Mouse (Mus musculus): ENCODE measurements around the gene Ildr2. TPM values are rescaled to one million over a fixed set of nuclear protein-coding genes. Genes with fewer than 3 reads are reported as not detected.
A peak's percentile ranks its signal among the peaks of the same experiment; 100 is the strongest.

Ildr2 gene
- polyA plus RNA-seq, 1 experiment from 2014 or later = 15.1 TPM

DNA sequence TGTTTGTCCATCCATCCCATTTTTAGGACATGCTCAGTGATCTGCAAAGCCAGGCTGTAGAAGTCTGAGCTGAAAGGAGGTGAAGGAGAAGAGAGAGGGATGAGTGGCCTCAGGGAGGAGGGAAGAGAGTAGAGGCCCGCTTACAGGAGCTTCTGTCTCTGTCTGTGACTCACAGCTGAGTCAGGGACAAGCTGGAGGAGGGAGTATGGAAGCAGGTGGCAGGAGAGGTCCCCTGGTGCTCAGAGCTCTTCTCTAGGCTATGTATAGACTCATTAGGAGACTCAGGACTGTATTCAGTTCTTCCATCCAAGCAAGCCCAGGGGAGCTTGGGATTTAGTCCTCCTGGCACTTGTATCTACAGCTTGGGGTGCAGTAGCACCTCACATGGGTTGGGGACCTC lies 59.7 kb downstream of the Ildr2 start:
- Histone ChIP-seq H3K27me3 (ENCODE audit: low read depth, poor library complexity, severe bottlenecking) (peaks cover 16% of the 10 kb centered on the region), H3K9me3 (replicated peaks) (no peaks in the 10 kb centered on the region), H3K27ac (replicated peaks) (no peak overlapping the region), H3K36me3 (peaks cover 72% of the 10 kb centered on the region), H3K4me3 (no peak overlapping the region), H3K4me1 (peaks cover 25% of the 10 kb centered on the region)
- DNase-seq (ENCODE audit: low spot score) = no peak
- 86% methylated on average over 1 of the region's 1 CpGs for WGBS

DNA sequence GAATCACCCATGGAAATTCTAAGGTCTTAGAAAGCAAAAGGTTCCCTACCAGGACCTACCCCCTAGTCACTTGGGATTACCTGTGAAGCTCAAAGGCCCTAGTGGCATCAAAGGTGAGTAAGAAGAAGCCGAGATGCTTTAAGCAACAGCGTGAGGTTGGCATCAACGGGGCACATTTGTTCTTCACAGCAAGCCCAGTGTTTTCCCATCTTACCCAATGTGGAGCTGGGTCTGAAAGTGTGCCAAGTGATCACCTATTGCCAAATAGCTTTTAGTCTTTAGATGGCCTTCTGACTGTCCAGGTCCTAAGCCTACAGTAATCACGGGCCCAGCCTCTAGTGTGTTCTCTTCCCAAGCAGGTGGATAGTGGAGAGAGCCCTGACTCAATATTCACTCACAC lies 61.8 kb downstream of the Ildr2 start:
- no peaks in the 10 kb centered on the region for H3K27me3 ChIP-seq (ENCODE audit: low read depth, poor library complexity, severe bottlenecking)
- DNase-seq (ENCODE audit: low spot score) = no peak
- 91% methylated on average over 4 of the region's 4 CpGs for WGBS
- peaks cover 12% of the 10 kb centered on the region; the same call in 1 of the 2 replicates for H3K4me1 ChIP-seq
- no peaks in the 10 kb centered on the region for H3K9me3 ChIP-seq (replicated peaks)
- peaks cover 51% of the 10 kb centered on the region for H3K36me3 ChIP-seq
- no peak overlapping the region for H3K4me3 ChIP-seq
- no peak overlapping the region for H3K27ac ChIP-seq (replicated peaks)

DNA sequence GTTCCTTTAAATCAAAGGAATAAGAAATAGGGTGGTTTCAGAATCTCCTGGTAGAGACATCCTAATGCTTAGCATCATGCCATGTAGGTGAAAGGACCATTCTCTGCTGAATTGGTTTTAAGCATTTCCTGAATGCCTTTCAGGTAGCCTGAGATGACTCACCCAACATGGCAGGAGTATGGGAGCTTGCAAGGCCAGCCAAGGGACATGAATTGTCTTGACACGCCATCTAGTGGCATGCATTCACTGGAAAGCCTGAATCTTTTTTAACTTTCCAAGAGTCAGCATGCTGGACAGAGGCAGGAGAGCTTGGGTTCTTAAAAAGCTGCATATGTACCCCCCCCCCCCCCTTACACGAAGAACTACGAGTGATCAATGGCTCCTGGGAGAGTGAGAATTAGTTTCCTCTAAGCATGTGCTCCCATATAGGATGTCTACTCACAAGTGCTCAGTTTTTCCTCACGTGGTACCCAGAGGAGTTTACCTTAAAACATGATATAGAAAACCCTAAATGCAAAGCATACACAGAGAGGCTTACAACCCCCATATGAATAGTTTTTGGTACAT lies 65.3 kb downstream of the Ildr2 start:
- H3K4me3 ChIP-seq = no peak overlapping the region
- no peaks in the 10 kb centered on the region for H3K27me3 ChIP-seq (ENCODE audit: low read depth, poor library complexity, severe bottlenecking)
- H3K36me3 ChIP-seq = peaks cover 16% of the 10 kb centered on the region
- H3K9me3 ChIP-seq (replicated peaks) = no peaks in the 10 kb centered on the region
- no peak overlapping the region for H3K27ac ChIP-seq (replicated peaks)
- 21% methylated on average over 4 of the region's 4 CpGs for WGBS
- peak; percentile 55 for DNase-seq (ENCODE audit: low spot score)
- peaks cover 12% of the 10 kb centered on the region; the same call in 1 of the 2 replicates for H3K4me1 ChIP-seq

DNA sequence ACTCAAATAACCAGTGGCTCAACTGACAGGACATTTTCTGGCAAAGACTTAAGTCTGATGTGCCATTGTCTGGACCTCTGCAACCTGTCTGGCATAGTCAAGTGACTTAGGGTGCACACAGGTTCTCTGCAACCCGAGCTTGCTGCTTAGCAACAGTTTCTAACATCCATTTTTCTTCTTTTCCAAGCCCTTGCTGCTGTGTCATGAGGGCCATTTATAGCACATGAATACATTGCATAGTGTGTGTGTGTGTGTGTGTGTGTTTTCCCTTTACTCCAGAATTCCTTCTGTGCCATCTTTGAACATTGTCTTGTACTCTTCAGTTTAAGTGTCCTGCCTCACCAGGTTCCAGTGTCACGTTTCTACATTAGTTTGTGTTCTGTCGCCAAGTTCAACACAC lies 72.5 kb downstream of the Ildr2 start:
- H3K36me3 ChIP-seq = no peaks in the 10 kb centered on the region
- no peaks in the 10 kb centered on the region for H3K27me3 ChIP-seq (ENCODE audit: low read depth, poor library complexity, severe bottlenecking)
- H3K4me3 ChIP-seq = no peak overlapping the region
- DNase-seq (ENCODE audit: low spot score) = no peak
- no peaks in the 10 kb centered on the region for H3K9me3 ChIP-seq (replicated peaks)
- H3K4me1 ChIP-seq = no peaks in the 10 kb centered on the region
- no peak overlapping the region for H3K27ac ChIP-seq (replicated peaks)
- WGBS = 94% methylated on average over 3 of the region's 3 CpGs

DNA sequence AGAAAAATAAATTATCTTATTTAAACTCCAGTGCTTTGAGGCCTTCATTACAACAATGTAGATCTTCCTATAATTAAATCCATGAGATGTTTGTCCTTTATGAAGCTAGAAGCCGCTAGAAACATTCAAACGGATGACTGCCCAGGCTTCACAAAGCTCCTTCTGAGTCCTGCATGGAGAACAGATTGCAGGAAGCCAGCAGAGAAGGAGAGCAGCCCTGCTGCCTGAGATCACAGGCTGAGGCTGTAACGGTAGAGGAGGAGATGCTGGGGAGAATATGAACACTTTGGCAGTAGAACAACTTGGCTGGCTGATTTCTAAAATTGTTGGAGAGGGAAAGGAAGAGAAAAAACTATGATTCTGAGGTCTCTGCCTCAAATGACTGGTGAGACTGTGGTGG lies 76.8 kb downstream of the Ildr2 start:
- no peak for DNase-seq (ENCODE audit: low spot score)
- Histone ChIP-seq H3K36me3 (no peaks in the 10 kb centered on the region), H3K4me1 (no peaks in the 10 kb centered on the region), H3K27ac (replicated peaks) (no peak overlapping the region), H3K9me3 (replicated peaks) (no peaks in the 10 kb centered on the region), H3K27me3 (ENCODE audit: low read depth, poor library complexity, severe bottlenecking) (no peaks in the 10 kb centered on the region), H3K4me3 (no peak overlapping the region)
- WGBS = 73% methylated on average over 3 of the region's 3 CpGs

DNA sequence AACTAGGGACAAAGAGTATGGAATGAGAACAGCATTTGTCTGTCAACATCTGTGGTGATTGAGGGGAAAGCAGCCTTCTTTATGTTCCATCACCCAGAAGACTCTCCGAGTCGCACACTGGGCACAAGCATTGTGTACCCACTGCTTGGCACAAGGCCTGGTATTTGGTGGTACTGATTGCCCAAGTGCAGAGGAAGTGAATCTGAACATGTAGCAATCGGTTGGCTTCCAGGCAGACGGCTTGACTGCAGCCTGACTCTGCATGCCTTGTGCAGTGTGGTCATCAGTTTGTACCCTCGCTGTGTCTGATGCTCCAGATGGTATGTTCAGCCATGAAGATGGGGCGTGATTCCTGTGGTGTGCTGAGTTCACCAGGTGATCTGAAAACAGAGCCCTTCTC lies 85.2 kb downstream of the Ildr2 start:
- H3K4me1 ChIP-seq = peaks cover under 1% of the 10 kb centered on the region; the same call in 1 of the 2 replicates
- DNase-seq (ENCODE audit: low spot score) = no peak
- no peak overlapping the region for H3K4me3 ChIP-seq
- WGBS = 91% methylated on average over 6 of the region's 6 CpGs
- H3K27ac ChIP-seq (replicated peaks) = no peak overlapping the region
- no peaks in the 10 kb centered on the region for H3K27me3 ChIP-seq (ENCODE audit: low read depth, poor library complexity, severe bottlenecking)
- H3K36me3 ChIP-seq = no peaks in the 10 kb centered on the region
- no peaks in the 10 kb centered on the region for H3K9me3 ChIP-seq (replicated peaks)

DNA sequence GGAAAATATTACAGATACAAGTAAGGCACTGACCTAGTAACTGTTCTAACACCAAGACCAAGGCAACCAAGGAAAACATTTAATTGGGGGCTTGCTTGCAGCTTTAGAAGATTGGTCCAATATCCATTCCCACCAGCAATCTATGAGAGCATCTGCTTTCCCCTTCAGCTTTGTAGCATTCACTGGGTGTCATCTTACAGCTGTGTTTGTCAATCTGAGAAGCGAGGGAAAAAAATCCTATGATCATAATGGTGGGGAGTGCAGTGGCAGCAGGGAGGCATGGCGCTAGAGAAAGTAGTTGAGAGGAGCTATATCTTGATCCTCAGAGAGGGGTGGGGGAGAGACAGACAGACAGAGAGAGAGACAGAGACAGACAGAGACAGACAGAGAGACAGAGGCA lies 88.1 kb downstream of the Ildr2 start:
- no peaks in the 10 kb centered on the region for H3K9me3 ChIP-seq (replicated peaks)
- H3K4me1 ChIP-seq = peaks cover 21% of the 10 kb centered on the region
- H3K4me3 ChIP-seq = no peak overlapping the region
- no peaks in the 10 kb centered on the region for H3K27me3 ChIP-seq (ENCODE audit: low read depth, poor library complexity, severe bottlenecking)
- WGBS = 73% methylated on average over 2 of the region's 2 CpGs
- H3K27ac ChIP-seq (replicated peaks) = no peak overlapping the region
- no peaks in the 10 kb centered on the region for H3K36me3 ChIP-seq
- no peak for DNase-seq (ENCODE audit: low spot score)

DNA sequence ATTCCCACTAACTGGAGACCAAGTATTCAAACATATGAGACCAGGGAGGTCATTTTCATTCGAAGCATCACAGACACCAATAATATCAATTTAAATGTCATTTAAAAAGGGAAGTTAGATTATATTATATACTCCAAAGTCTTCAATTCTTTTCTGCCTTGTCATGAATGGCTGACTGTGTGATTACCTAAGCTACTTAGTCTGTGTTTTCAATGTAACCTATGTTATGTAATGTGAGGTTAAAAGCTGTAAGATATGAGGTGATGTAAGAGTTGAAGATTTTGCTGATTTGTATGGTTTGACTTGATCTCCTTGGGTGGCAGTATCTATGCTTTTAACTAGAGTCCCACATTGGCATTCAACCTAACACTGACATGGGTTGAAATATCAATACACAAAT lies 88.6 kb downstream of the Ildr2 start:
- Histone ChIP-seq H3K27me3 (ENCODE audit: low read depth, poor library complexity, severe bottlenecking) (no peaks in the 10 kb centered on the region), H3K9me3 (replicated peaks) (no peaks in the 10 kb centered on the region), H3K4me3 (no peak overlapping the region), H3K36me3 (no peaks in the 10 kb centered on the region), H3K27ac (replicated peaks) (no peak overlapping the region), H3K4me1 (peaks cover 21% of the 10 kb centered on the region)
- WGBS = 83% methylated on average over 1 of the region's 1 CpGs
- no peak for DNase-seq (ENCODE audit: low spot score)

DNA sequence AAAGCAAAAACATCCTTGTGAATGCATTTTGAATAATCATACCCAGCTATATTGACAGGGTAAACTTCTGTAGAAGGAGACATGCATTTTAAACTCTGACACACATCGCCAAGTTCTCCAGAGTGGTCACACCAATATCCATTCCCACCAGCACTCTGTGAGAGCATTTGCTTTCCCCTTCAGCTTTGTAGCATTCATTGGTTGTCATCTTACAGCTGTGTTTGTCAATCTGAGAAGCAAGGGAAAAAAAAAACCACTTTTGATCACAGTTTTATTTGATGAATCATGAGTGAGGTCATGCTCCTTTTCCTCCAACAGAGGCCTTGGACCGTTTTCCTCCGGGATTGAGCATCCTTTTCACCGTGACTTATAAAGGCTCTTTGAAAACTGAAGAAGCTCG lies 89.6 kb downstream of the Ildr2 start:
- Histone ChIP-seq H3K4me1 (peaks cover 28% of the 10 kb centered on the region), H3K27me3 (ENCODE audit: low read depth, poor library complexity, severe bottlenecking) (no peaks in the 10 kb centered on the region), H3K9me3 (replicated peaks) (no peaks in the 10 kb centered on the region), H3K36me3 (no peaks in the 10 kb centered on the region), H3K27ac (replicated peaks) (no peak overlapping the region), H3K4me3 (no peak overlapping the region)
- no peak for DNase-seq (ENCODE audit: low spot score)
- 78% methylated on average over 5 of the region's 5 CpGs for WGBS

DNA sequence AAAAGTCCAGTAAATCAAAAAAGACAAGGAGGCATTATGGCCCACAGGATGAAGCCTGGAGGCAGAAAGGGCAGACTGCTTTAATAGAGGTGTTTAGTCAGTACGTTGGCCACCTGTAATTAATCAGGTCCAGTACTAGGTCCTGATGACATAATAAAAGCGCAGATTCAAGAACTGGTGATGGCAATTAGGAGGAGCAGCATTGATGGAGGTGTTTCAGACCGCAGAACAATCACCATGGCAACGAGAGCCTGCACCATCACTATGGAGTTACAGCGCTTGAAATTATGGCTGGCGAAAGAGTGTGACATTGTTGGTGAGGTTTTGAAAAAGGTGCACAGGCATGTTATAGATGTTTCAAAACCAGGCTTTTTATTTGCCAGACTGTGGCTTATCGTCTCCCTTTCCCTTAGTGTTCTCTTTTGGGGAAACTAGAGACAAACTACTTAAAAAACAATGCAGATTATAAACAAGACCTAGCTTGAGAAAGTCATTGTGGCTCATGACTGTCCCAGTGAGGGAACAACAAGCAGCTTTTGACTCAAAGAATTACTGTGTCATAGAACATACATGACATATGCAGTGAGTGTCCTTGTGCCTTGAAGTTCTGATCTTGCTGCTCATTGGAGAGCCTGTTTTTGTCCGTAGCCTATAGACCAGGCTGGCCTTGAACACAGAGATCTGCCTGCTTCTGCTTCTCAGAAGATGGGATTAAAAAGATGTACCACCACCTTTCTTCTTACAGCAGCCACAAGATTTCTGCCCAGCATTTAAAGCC lies 90.5 kb downstream of the Ildr2 start:
- H3K4me3 ChIP-seq = no peak overlapping the region
- H3K36me3 ChIP-seq = no peaks in the 10 kb centered on the region
- DNase-seq (ENCODE audit: low spot score) = no peak
- WGBS = 68% methylated on average over 8 of the region's 8 CpGs
- no peak overlapping the region for H3K27ac ChIP-seq (replicated peaks)
- H3K9me3 ChIP-seq (replicated peaks) = no peaks in the 10 kb centered on the region
- no peaks in the 10 kb centered on the region for H3K27me3 ChIP-seq (ENCODE audit: low read depth, poor library complexity, severe bottlenecking)
- peaks cover 28% of the 10 kb centered on the region for H3K4me1 ChIP-seq

DNA sequence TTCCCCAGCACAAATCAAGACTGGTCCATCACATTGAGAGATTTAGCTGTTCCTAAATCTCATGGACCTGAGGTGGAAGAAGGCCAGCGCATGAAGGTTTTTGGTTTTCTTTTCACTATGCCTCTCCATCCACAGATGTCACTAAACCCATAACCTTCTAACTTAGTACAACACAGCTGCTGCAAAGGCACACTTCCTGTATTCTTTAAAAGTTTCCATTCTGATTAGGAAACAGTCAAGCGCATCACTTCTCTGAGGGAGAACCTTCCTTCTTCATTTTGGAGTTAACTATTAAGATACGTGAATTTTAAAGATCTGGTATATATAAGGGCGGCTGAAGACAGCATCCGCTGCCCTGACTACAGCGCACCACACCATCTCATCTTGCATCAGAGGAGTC lies 91.7 kb downstream of the Ildr2 start:
- no peak for DNase-seq (ENCODE audit: low spot score)
- Histone ChIP-seq H3K27ac (replicated peaks) (no peak overlapping the region), H3K27me3 (ENCODE audit: low read depth, poor library complexity, severe bottlenecking) (no peaks in the 10 kb centered on the region), H3K36me3 (no peaks in the 10 kb centered on the region), H3K9me3 (replicated peaks) (no peaks in the 10 kb centered on the region), H3K4me1 (peaks cover 28% of the 10 kb centered on the region), H3K4me3 (no peak overlapping the region)
- 96% methylated on average over 6 of the region's 6 CpGs for WGBS

DNA sequence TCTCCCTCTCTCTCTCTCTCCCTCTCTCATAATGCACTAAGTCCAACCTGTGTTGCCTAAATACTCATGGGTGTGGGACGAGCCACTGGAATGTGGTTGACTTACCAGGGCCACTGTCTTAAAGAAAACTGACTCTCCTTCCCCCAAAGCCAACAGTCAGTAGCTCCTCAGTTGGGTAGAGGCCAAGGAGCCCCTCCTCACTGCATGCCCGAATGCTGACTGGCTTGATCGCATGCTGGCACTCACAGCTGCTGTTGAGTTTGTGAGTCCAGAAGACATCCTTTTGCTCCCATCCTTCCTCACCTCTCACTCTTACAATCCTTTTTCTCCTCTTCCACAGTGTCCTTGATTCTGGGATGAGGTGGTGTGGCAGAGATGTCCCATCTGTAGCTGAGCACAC lies 93.0 kb downstream of the Ildr2 start:
- Histone ChIP-seq H3K27me3 (ENCODE audit: low read depth, poor library complexity, severe bottlenecking) (no peaks in the 10 kb centered on the region), H3K9me3 (replicated peaks) (no peaks in the 10 kb centered on the region), H3K4me1 (peaks cover 28% of the 10 kb centered on the region), H3K36me3 (no peaks in the 10 kb centered on the region), H3K27ac (replicated peaks) (no peak overlapping the region), H3K4me3 (no peak overlapping the region)
- WGBS = 82% methylated on average over 3 of the region's 3 CpGs
- DNase-seq (ENCODE audit: low spot score) = no peak

DNA sequence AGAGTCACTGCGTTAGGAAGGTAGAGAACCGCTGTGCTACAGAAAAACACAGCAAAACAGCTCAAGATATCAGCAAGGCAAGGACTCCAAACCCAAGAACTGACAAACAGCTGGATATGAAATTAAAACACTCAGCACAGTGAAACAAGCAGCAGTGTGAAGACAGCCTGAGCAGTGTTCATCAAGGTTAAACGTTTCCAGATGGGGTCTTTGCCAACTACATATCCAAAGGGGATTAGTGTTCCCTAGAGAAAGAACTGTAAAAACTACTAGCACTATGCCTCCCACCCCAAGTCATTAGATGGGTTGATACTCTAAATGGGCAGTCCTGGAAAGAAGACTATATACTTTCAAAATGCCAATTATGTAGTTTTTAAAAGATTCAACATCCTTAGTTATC lies 95.4 kb downstream of the Ildr2 start:
- WGBS = 84% methylated on average over 3 of the region's 3 CpGs
- no peak overlapping the region for H3K4me3 ChIP-seq
- no peak overlapping the region for H3K27ac ChIP-seq (replicated peaks)
- H3K36me3 ChIP-seq = no peaks in the 10 kb centered on the region
- H3K4me1 ChIP-seq = peaks cover 25% of the 10 kb centered on the region
- H3K9me3 ChIP-seq (replicated peaks) = no peaks in the 10 kb centered on the region
- no peaks in the 10 kb centered on the region for H3K27me3 ChIP-seq (ENCODE audit: low read depth, poor library complexity, severe bottlenecking)
- DNase-seq (ENCODE audit: low spot score) = no peak

Measured in midbrain, embryonic 10.5 days (tissue).